Mouse (Mus musculus) granulocyte monocyte progenitor cell, adult 5-6 weeks (primary cell): ENCODE data around the gene Actr3b. TPM values are rescaled to one million over a fixed set of nuclear protein-coding genes. Genes with fewer than 3 reads are reported as not detected.
"Not testable (repeated sequence)": the region's sequence is repeated elsewhere in the genome, so short reads cannot be mapped to it uniquely, and the experiment has no call there.

Experiments
- ATAC-seq: replicated peaks from 2 replicates; pipeline ENCODE4 v1.8.0; 2016; ENCODE audit warnings: mild to moderate bottlenecking, moderate TSS enrichment, inconsistent platforms; ENCODE audit not compliant: poor library complexity, severe bottlenecking
- total RNA-seq, 2 experiments: library from RNA; stranded (forward) in 1 of 2; stranded (reverse) in 1 of 2; fragments of 200-712, 200-1000 nt in 1 of 2; fragments of >200 nt in 1 of 2; fragmentation: Nextera tagmentation in 1 of 2; gene quantifications; 2 replicates each; pipeline ENCODE4 v1.2.3; 2014 to 2017

Actr3b gene
- total RNA-seq (2014; fragmentation: Nextera tagmentation), result 1.1 TPM in 1 of 2 replicates, not detected in the other
- total RNA-seq (2017), result 0.43 TPM in 1 of 2 replicates, not detected in the other

DNA sequence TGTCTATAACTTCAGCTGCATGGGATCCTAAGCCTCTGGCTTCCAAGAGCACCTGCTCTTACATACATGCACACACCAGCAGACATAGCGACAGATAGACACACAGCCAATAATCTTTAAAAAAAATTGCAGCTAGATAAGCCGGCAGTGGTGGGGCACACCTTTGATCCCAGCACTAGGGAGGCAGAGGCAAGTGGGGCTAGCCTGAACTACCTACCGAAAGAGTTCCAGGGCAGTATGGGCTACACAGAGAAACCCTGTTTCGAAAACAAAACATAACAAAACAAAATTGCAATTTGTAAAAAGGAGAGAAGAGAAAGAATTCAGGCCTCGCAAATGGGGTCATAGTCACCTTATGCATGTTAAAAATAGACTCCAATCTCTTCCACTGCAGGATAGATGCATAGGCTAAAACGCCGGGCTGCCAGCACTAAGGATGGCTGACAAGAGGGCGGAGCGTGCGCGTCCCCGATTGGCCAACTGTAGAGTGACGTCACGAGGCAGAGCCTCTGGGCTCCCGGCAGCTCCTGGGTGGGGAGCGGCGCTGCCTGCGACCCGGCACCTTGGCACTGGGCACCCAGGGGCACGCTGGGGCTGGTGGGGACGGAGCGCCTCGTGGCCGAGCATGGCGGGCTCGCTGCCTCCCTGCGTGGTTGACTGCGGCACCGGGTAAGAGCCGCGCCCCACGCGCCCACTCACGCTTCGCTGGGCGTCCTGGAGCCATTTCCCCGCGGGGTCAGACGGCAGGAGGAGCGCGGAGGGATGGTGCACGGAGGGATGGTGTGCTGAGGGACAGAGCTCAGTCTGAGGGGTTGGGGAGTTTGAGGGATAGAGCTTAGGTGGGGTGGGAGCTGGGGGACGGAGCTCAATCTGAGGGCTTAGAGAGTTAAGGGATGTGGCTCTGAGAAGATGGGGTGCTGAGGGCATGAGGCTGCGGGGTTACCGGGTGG lies at the start of gene Actr3b:
TSS of gene Actr3b (plus strand) at position 538 of the 950 bp plus-strand sequence.
- peak; percentile 97 for ATAC-seq

DNA sequence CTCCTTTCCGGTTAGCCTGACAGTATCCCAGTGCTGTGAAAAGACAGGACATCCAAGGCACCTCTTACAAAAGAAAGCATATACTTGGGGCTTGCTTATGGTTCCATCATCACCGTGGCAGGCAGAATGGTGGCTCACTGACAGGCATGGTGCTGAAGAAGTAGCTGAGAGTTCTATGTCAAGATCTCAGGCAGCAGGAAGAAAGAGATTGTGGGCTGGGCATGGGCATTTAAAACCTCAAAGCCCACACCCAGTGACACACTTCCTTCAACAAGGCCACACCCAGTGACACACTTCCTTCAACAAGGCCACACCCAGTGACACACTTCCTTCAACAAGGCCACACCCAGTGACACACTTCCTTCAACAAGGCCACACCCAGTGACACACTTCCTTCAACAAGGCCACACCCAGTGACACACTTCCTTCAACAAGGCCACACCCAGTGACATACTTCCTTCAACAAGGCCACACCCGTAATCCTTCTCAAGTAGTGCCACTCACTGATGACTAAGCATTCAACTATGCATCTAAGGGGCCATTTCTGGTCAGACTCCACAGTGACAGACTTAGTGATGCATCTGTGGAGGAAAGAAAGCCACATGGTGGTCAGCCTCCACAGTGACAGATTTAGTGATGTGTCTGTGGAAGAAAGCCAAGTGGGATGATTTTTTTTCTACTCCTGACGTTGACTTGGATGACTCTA lies 46.6 kb upstream of the Actr3b start:
- ATAC-seq, result peak; percentile 61

DNA sequence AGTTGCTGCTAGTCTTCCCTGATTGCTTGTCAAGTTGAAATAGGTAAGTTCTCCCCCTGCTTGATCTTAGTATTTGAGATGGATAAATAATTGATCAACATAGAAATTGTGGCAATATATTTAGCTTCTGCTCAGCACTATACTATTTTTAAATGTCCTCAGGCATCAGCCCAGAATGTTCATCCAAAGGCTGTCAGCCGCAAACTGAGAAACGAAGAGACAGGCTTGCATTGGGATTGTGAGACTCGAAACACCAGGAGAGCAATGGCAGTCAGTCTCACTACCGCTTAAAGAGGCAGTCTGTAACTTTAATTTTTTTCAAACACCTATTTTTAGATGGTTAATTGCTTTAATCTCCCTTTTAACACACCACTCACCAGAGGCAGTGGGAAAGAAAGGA lies 40.4 kb upstream of the Actr3b start:
- ATAC-seq, result no peak

DNA sequence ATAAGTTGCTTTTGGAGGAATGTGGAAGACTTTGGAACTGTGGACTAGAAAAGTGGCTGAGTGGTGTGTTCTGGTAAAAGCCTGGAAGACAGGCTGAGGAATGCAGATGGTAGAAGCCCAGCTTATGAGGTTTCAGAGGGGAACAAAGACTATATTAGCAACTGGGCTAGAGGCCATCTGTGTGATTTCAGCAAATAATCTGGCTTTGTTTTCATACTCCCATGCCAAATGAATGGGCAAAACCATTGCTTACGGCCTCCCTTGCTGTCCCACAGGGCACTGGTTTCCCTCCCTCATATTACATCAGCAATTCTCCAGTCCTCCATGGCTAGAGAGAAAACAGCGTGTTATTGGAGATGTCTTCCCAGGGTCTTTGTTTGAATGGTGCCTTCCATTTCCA lies 36.8 kb upstream of the Actr3b start:
- ATAC-seq, result no peak

DNA sequence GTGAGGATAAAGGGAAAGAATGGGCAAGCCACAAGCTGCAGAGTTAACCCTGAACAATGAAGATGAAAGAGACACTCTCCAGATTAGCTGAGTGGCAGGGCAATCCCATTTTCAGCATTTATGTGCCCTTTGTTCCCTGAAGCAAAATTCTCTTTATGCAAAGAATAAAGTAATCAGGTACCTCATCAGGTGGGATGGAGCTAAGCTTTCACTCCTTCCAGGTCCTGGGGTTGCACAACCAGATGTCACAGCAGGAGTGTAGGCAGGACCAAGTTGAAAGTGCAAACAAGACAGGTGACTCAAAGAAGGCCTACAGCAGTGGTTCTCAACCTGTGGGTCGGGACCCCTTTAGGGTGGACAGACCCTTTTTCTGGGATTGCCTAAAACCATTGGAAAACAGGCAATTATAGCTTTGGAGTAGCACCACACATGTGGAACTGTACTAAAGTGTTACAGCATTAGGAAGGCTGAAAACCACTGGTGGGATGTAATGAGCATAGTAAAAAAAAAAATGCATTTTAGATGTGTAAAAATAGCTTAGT lies 35.6 kb upstream of the Actr3b start:
- no peak for ATAC-seq

DNA sequence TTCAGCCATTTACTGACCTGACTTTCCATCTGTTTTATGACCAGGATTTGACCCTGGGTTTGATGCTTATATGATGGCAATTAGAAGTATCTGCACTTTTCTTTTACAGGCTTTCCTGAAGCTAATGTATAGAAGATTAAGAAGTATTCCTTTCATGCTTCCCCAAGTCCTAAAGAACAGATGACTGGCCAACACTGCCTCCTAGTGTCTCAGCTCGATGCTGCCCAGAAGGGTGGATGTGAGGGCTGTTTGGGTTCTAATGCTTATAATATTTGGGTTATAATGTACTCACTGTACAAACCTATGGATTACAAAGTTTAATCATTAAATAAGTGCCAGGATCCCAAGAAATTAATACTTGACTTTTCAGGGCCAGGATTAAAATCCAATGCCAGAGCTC lies 25.5 kb upstream of the Actr3b start:
- peak; percentile 59; the same call in 1 of the 2 replicates for ATAC-seq

DNA sequence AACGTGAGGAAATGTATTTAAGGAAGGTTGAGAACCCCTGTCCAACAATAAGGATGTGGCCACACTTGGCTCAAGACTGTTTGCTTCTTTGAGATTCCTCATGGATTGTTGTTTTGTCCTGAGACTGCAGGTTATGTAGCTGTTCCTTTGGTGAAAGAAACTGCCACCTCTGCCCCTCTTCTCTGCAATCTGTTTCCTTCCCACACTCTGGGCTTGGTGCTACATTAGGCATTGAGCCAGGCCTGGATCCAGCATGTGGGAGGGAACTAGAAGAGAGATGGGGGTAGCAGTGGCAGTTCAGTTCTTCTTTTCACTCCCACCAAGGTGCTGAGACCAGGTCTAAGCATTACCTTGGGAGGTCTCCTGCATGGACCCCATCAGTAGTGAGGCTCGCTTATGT lies 23.9 kb upstream of the Actr3b start:
- no peak for ATAC-seq

DNA sequence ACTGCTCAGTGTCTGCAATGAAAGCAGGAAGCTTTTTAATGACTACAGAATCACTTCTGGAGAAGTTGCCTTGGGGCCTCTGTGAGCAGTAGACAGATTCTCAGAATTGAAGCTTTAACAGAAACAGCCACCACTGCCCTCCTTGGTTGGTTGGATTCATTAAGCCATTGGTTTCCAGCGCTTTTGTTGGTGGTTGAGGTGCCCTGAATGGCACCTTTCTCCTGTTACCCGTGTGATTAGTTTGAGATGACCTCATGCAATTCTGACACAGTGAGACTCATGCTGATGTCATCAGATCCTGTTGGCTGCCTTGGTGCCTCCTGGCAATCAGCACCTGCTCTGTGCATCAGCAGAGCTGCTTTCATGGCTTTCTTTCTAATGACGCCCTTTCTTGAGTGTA lies 21.3 kb upstream of the Actr3b start:
- no peak for ATAC-seq

DNA sequence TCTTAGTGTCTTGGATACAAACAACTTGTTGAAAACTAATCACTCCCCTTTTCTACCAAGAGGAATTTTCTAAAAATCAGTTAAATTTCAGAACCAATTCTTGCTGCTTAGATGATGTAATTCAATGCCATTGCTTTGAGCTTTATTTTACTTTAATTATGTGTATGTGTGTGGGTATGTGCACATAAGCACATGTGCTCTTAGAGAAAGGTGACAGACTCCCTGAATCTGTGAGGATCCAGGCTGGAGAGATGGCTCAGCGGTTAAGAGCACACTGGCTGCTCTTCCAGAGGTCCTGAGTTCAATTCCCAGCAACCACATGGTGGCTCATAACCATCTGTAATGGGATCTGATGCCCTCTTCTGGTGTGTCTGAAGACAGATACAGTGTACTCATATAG lies 20.9 kb upstream of the Actr3b start:
- ATAC-seq, result not testable (repeated sequence)

DNA sequence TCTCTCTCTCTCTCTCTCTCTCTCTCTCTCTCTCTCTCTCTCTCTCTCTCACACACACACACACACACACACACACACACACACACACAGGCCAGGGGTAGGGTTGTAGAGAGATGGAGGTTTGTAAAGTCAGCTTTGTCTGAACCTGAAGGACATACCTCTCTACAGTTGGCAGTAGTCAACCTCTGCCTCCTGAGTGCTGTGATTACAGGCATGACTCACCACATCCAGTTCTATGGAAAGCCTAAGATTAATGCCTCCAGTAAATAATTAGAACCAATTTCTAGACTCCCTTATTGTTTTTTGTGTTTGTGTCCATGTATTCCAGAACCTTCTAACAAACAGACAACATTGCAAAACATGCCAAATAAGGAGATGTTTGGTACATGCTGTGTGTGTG lies 11.9 kb upstream of the Actr3b start:
- ATAC-seq, result no peak

DNA sequence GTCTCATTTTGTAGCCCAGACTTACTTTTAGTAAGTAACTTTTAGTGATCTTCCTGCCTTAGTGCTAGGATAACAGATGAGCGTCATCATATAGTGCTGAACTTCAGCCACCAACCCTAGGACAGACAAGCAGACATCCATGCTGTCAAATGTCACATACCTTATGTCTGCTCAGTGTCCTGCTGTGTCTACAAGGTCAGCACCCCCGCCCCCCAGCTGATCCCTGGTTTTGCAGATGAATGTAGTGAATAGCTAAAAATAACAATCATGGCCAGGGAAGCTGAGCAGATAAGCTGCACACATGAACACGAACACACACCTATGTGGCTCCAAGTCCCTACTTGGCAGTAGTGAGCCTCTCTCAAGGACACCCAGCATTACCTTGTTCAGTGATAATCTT lies 11.2 kb upstream of the Actr3b start:
- no peak for ATAC-seq

DNA sequence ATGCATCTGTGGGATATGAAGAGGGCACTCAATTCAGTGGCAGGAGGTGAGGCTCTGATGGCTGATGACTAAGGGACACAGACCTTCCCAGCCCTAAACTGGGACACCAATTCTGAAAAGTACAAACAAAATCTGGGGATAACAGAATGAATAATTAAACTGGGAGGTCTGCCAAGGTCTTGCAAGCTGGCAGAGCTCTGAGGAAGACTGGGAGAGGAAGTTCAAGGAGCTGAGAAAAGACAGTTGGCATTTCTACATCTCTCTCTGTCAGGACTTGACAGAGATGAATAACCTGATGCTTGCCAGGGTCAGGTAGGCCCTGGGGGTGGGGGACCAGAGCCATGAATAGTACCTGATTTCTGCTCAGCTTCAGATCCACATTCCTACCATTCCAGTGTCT lies 8.2 kb upstream of the Actr3b start:
- no peak for ATAC-seq

DNA sequence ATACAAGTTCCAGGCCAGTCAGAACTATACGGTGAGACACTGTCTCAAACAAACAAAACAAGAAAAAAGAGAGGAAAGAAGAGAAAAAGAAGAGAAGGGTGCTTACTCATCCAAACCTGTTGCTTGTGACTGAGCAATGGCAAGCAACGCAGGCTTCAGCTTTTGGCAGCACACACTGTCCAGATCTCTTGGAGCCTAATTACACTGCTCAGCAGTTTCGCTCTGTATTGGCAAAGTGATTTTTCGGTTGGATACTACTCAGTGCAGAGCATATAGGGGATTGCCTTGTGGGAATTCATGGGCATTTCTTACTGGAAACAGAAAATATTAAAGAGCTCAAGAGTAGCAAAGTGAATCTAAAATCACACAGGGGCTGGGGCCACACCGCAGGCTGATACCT lies 6.9 kb upstream of the Actr3b start:
- ATAC-seq, result no peak

DNA sequence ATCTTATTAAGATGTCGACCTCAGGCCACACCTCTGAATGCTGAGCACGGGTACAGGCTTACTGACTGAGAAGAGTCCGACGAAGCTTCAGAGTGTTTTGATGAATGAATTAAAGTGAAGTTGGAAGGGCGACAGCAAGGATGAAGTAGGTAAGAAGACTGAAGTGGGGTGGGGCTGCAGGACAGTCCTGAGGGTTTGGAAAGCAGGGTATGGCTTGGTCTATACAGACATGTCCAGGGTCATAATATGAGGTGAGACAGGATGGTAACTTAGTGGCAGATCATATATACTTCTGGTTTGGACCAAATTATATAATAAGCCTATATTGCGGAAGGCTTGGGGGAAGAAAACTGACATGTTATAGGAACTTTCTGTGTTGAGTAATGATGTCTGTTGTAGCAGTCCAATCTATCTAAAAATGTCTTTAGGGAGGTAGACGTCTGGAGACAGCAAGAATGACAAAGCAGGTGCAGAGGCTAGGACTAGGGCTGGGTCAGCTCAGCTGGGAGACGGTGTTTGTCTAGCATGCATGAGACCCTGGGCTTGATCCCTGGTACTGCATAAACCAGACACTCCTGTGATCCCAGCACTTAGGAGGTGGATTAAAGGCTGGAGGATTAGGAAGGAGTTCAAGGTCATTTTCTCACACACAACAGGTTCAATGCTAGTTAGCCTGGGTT lies 6.1 kb upstream of the Actr3b start:
- no peak for ATAC-seq

DNA sequence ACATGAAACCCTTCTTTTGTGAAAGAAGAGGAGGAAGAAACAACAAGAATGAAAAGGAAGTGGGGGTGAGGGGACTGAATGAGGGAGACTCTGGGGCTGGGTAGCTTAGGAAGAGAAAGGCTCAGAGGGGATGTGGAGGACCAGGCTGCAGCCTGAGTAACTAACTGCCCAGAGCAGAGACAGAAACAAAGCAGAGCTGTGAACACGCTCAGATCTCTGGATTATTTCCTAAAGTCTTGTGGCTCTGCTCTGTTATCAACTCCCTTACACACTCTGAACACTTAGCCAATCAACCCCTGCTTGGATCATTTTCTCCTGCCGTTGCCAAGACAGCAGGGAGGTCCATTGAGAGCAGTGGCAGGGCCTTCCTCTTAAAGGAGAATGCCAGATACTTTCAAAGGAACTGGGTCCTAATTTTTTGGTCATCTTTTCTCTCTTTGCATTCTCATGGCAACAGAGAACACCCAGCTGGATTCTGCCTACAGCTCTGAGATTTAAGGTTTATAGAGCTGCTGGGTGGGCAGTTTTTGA lies 5.5 kb upstream of the Actr3b start:
- no peak for ATAC-seq

DNA sequence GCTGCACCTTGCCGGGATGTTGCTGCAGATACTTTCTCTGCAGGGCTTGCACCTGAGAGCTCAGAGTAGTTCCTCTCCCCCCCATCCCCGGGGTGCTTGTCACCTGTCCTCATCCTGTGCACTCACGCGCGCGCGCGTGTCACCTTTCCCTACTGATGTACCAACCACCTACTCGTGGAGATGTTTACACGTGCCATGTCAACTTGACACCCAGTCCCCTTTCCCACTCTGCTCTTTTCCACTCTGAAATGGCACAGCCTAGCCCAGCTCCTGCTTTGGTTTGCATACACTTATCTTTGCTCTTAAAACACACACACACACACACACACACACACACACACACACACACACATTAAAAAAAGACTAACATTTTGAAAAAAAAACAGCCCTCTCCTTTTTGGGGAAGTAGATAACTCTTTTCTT lies 624 bp downstream of the Actr3b start:
- ATAC-seq, result 0 out of 2 replicates have a peak, but pooled peaks have one; percentile 8

DNA sequence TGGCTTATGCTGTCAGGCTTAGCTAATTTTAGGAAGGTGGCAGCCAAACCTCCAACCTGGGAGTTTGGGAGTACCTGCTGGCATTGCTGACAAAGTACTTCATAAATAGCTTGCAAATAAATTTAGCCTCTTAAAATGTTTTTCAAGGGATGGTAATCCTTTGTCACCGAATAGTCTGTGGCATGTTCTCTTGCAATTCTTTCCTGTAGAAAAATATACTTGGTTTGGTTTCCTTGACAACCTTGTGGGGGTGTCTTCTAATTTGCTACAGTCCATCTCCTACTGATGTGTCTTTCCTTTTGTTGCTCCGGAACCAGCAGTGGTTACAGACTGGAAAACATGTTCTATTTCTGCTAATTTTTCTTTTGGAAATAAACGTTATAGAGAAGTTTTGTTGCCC lies 1.1 kb downstream of the Actr3b start:
- no peak for ATAC-seq

DNA sequence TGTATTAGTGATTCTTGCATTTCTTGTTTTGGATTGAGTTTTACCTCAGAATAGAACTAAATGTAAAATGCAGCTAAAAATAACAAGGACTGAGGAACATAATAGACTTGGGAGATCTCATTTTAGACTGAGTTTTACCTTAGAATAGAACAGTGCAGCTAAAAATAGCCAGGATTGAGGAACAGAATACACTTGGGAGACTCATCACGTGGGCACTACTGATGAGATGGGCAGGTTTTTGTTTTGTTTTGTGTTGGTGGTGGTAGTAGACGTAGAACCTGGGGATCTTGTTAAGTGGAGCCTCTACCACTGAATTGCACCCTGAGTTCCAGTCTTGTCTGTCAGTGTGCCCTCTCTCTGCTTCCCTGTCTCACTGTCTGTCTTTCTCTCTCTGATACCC lies 2.1 kb downstream of the Actr3b start:
- no peak for ATAC-seq

DNA sequence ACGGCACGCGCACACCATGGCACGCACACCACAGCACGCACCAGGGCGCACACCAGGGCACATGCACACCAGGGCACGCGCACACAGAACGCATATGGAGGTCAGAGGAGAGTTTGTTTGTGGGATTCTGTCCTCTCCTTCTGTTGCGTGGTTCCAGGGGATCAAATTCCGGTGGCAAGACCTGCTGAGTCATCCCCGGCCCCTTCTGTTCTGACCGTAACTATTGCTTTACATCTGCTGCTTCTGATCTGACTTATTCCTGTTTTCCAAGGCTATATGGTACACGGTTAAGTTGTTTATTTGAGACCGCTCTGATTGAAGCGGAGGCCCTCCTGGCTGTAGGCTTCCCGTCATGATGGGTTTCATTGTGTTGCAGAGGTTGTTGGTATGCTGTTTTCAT lies 9.2 kb downstream of the Actr3b start:
- ATAC-seq, result 0 out of 2 replicates have a peak, but pooled peaks have one; percentile 17

DNA sequence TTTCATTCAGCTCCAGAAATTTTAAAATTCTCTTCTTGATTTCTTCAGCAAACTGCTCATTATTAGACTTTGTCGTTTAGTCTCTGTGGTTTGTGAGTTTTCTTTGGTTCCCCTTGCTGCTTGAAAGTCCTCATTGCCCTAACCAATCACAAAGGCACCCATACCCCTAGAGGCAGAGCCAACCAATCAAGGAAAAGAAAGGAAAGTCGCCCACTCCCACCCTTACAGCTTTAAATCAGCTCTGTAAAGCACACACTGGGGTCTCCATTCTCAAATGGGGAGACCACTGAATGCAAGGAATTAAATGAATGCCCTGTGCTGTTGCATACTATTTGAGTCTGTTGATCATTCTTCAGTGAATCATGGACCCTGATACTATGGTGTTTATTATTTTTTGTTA lies 9.6 kb downstream of the Actr3b start:
- ATAC-seq, result no peak
